Mouse (Mus musculus) skeletal muscle tissue, postnatal 0 days (tissue): Measurements from ENCODE around the gene Abca14. TPM values are rescaled to one million over a fixed set of nuclear protein-coding genes. Genes with fewer than 3 reads are reported as not detected.

Experiments
- polyA plus RNA-seq: library from polyadenylated mRNA; unstranded; fragments of >200 nt; fragmentation: Nextera tagmentation; extraction: Ambion mirVana; gene quantifications from 2 replicates; pipeline ENCODE4 v1.2.1, GENCODE M21; 2015

Gene Abca14
- polyA plus RNA-seq = 0.10 and 0.13 TPM in 2 replicates

GRCm38 (mm10) chr7:120203789-120204188 is at the start of gene Abca14:
Gene Abca14, plus strand, starts transcription at chr7:120203961.

GRCm38 (mm10) chr7:120173603-120174244 is 30.0 kb upstream of the Abca14 start, which contains the start of gene Anks4b:
Gene Anks4b, plus strand, starts transcription at chr7:120173858.

GRCm38 (mm10) chr7:120201771-120202170 is 2.0 kb upstream of the Abca14 start, which contains the start of gene Crym:
Gene Crym, minus strand, starts transcription at chr7:120202111.

DNA sequence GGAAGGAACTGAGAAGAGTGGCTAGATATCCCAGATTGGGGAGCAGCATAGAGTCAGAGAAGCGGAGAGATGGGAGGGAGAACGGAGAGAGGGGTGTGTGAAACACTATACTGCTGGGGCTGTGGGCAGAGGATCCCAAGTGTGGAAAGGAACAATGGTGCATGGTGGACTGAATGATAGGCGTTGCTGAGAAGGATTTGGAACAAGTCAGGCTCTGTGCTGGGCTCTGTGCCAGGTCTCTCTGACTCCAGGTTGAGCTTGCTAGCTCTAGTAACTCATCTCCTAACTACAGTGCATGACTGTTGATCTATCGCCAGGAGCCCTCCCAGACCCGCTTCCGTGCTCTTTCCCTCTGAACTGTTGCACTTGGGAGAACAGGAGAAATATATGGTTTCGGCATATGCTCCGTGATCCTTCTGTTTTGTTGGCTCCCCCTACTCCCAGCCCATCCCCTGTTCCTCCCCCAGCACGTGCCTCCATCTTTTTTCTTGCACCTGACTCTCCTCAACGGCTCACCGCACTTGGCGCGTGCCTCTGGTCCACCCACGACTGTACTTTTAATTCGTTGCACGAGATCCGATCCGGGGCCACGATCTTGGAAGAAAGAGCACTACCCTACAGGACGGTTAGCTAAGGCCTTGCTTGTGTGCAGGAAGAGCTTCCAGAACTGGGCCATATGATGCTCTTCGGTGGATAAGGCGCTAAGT is 124.5 kb downstream of the Abca14 start, which contains the start of gene Abca15:
Gene Abca15 (plus strand): TSS at position 584 of the 707 bp plus-strand sequence.

Other genes starting within 250 kb of the Abca14 start
- not detected in 2 replicates for gene Dnah3, start 108.7 kb upstream of the Abca14 start, polyA plus RNA-seq
- 15.6 and 17.1 TPM in 2 replicates for gene Tmem159, start 101.6 kb upstream of the Abca14 start, polyA plus RNA-seq
- 1.5 and 1.7 TPM in 2 replicates for gene Zp2, start 58.7 kb upstream of the Abca14 start, polyA plus RNA-seq
- not detected in 2 replicates for gene Anks4b, start 30.1 kb upstream of the Abca14 start, polyA plus RNA-seq
- gene Crym, start 1.9 kb upstream of the Abca14 start, polyA plus RNA-seq = 37.6 and 42.5 TPM in 2 replicates
- gene Abca15, start 124.7 kb downstream of the Abca14 start, polyA plus RNA-seq = not detected in 2 replicates
- gene Abca16, start 205.7 kb downstream of the Abca14 start, polyA plus RNA-seq = not detected in 2 replicates